Comparison of ENCODE assay signal across 8 mouse cellular contexts in genomic region chr17:46903876-46904490, GRCm38 (mm10). TPM values are rescaled to one million over a fixed set of nuclear protein-coding genes. Genes with fewer than 3 reads are reported as not detected.
A peak's percentile ranks its signal among the peaks of the same experiment; 100 is the strongest.
DNase-seq lines count a peak whose midpoint lies in the region; ATAC-seq and TF ChIP-seq lines count a peak whose summit lies in the region.

No protein-coding gene starts in this region.

- H3K4me3 ChIP-seq in gastrocnemius, adult 2 months, result no peak overlapping the region
- no peak overlapping the region for H3K4me3 ChIP-seq in hindbrain, embryonic 16.5 days (ENCODE audit: low read length)
- no peak overlapping the region for H3K4me3 ChIP-seq in left cerebral cortex, adult 2 months

- ATAC-seq in hindbrain, embryonic 16.5 days, result peak; percentile 76
- ATAC-seq in megakaryocyte-erythroid progenitor cell, adult 5-6 weeks (replicated peaks; ENCODE audit: low FRiP score, low TSS enrichment, poor library complexity, severe bottlenecking), result peak; percentile 94

- H3K36me3 ChIP-seq in hindbrain, embryonic 16.5 days (ENCODE audit: control insufficient read depth, insufficient read depth, low read length), result no peaks in the 10 kb centered on the region

- no peak overlapping the region for H3K9ac ChIP-seq in hindbrain, embryonic 16.5 days (ENCODE audit: low read depth, low read length)

- no peaks in the 10 kb centered on the region for H3K4me1 ChIP-seq in hindbrain, embryonic 16.5 days (ENCODE audit: control insufficient read depth, insufficient read depth, low read depth, low read length)

- 22% methylated on average over 19 of the region's 19 CpGs for WGBS in hindbrain, embryonic 16.5 days

- peak; percentile 97 for TF ChIP-seq CTCF in gastrocnemius, adult 2 months (IDR thresholded peaks at IDR 0.05)
- peak; percentile 93 for TF ChIP-seq CTCF in left cerebral cortex, adult 2 months (IDR thresholded peaks at IDR 0.05)

- no peak overlapping the region for H3K27ac ChIP-seq in gastrocnemius, adult 2 months
- no peak overlapping the region for H3K27ac ChIP-seq in hindbrain, embryonic 16.5 days (ENCODE audit: low read depth, low read length)
- H3K27ac ChIP-seq in left cerebral cortex, adult 2 months, result no peak overlapping the region

- H3K9me3 ChIP-seq in hindbrain, embryonic 16.5 days (ENCODE audit: control insufficient read depth, low read length), result no peaks in the 10 kb centered on the region

- H3K27me3 ChIP-seq in hindbrain, embryonic 16.5 days (replicated peaks; ENCODE audit: control insufficient read depth, insufficient read depth, low read length), result no peaks in the 10 kb centered on the region

- H3K4me2 ChIP-seq in hindbrain, embryonic 16.5 days (ENCODE audit: low read length), result 0 out of 2 replicates have a peak overlapping the region, but pooled peaks have one; percentile 22

- intact Hi-C loops in gastrocnemius, adult 2 months (cut with DNase I), result no loop called here
- intact Hi-C loops in left cerebral cortex, adult 2 months (cut with DNase I), result loop anchor here (5.0 kb wide), 1 partner anchor 128 kb away; no protein-coding TSS in a partner anchor

- peak; percentile 70 for DNase-seq in WW6 (ENCODE audit: low read depth, low spot score)
- DNase-seq in cerebellum, postnatal 25 days, result peak; percentile 85 to 90
- DNase-seq in gastrocnemius, adult 2 months, result peak; percentile 83
- DNase-seq in left cerebral cortex, adult 2 months (ENCODE audit: extremely low spot score in 1 of 2, low spot score in 2 of 2), result peak; percentile 70 to 83
- DNase-seq in right cerebral cortex, postnatal 25 days, result peak; percentile 63
- peak; percentile 72 for DNase-seq in yolk sac, embryonic 10.5 days (ENCODE audit: low spot score)

RNA-seq across cellular contexts. Expression of gene Prph2, which starts 6.3 kb away (rescaled TPM):
- not detected for total RNA-seq in gastrocnemius, adult 2 months (2021)
- not detected in 2 replicates for polyA plus RNA-seq in hindbrain, embryonic 16.5 days (2015; fragmentation: Nextera tagmentation; extraction: Ambion mirVana)
- not detected for total RNA-seq in left cerebral cortex, adult 2 months (2021)
- not detected in 2 replicates for total RNA-seq in megakaryocyte-erythroid progenitor cell, adult 5-6 weeks (2014; fragmentation: Nextera tagmentation)
- not detected in 2 replicates for total RNA-seq in megakaryocyte-erythroid progenitor cell, adult 5-6 weeks (2017)

RNA-seq across cellular contexts. Expression of gene Tbcc, which starts 13.5 kb away (rescaled TPM):
- total RNA-seq in gastrocnemius, adult 2 months (2021), result 1 to 10 TPM; 6.0 to 8.2 TPM
- polyA plus RNA-seq in hindbrain, embryonic 16.5 days (2015; fragmentation: Nextera tagmentation; extraction: Ambion mirVana), result 52.6 and 53.6 TPM in 2 replicates
- total RNA-seq in left cerebral cortex, adult 2 months (2021), result 10 to 100 TPM; 30.9 to 35.3 TPM
- 19.3 and 20.4 TPM in 2 replicates for total RNA-seq in megakaryocyte-erythroid progenitor cell, adult 5-6 weeks (2014; fragmentation: Nextera tagmentation)
- 10.9 and 13.3 TPM in 2 replicates for total RNA-seq in megakaryocyte-erythroid progenitor cell, adult 5-6 weeks (2017)

RNA-seq across cellular contexts. Expression of gene Bicral, which starts 45.7 kb away (rescaled TPM):
- total RNA-seq in gastrocnemius, adult 2 months (2021), result 10 to 100 TPM; 11.9 to 13.4 TPM
- polyA plus RNA-seq in hindbrain, embryonic 16.5 days (2015; fragmentation: Nextera tagmentation; extraction: Ambion mirVana), result 6.0 and 6.2 TPM in 2 replicates
- total RNA-seq in left cerebral cortex, adult 2 months (2021), result 10 to 100 TPM; 57.5 to 59.7 TPM
- total RNA-seq in megakaryocyte-erythroid progenitor cell, adult 5-6 weeks (2014; fragmentation: Nextera tagmentation), result 24.6 and 28.7 TPM in 2 replicates
- total RNA-seq in megakaryocyte-erythroid progenitor cell, adult 5-6 weeks (2017), result 10.4 and 16.5 TPM in 2 replicates
